Mouse (Mus musculus) heart, postnatal 4 days (tissue): Measurements from ENCODE around the gene Pigl. TPM values are rescaled to one million over a fixed set of nuclear protein-coding genes. Genes with fewer than 3 reads are reported as not detected.

Experiments
- DNase-seq: peaks from one replicate; pipeline ENCODE4 v3.0.0; 2021
- total RNA-seq, 2 experiments: library from RNA; stranded (reverse); gene quantifications; 2 replicates each; pipeline ENCODE4 v1.2.3; 2021

Pigl gene
- total RNA-seq, 2 experiments from 2014 or later, result 3.9 to 4.5 TPM

- no peak for DNase-seq
These were observed 64.0 kb downstream of the Pigl start for GRCm38 (mm10) chr11:62522283-62522682.

- DNase-seq, result no peak
These were observed 78.8 kb downstream of the Pigl start for GRCm38 (mm10) chr11:62537089-62537488.

GRCm38 (mm10) chr11:62537590-62537989, 79.3 kb downstream of the Pigl start:
- no peak for DNase-seq

DNA sequence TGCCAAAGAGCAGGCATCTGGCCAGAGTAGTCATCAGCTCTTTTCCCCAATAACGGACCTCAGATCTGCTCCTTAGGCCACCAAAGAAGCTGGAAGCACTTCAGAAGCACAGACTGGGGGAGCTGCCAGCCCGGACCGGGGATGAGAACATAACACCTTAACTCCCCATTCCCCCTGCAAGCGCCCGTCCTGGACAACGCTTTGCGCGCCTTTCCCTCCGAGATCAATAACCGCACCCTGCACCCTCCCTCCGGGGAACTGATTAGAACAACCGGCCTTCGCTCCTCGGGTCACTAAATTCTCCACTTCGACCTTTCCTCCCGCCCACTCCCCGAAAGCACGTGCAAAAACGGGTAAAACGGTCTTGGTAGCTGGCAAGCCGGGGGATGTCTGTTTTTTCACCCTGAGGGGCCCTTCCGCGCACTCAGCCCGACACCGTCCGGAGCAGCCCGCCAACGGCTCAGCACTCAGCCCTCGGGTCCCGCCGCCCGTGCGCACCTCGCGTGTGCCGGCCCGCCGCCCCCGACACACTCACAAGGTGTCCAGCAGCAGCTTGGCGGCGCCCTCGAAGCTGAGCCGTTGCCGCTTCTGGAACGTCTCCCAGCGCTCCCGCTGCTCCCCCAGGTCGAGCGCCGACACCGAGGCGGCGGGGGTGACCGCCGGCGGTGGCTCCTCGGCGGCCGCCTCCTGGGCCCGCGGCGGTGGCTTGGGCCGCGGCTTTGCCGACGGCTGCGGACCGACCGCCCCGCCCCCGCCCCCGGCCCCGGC, 80.2 kb downstream of the Pigl start:
- DNase-seq, result peak; percentile 71

GRCm38 (mm10) chr11:62539089-62539890, 81.0 kb downstream of the Pigl start, which contains the start of gene Cenpv:
Cenpv (minus strand) TSS chr11:62539261.
- DNase-seq, result peak; percentile 76

GRCm38 (mm10) chr11:62540167-62540566, 81.9 kb downstream of the Pigl start:
- no peak for DNase-seq

DNA sequence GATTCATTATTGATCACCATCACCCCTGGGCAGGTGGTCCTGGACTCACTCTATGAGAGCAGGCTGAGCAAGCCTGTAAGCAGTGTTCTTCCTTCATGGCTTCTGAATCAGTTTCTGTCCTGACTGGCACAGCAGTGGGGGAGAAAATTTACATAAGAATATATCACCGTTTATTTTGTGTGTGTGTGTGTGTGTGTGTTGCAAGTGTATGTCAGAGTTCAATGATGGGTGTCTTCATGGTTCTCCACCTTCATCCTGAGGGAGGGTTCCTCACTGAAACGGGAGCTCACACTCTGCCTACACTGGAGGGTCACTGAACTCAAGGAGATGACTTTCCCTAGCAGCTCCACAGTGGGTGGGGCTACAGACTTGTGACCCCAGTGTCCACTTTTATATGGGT, 82.7 kb downstream of the Pigl start:
- no peak for DNase-seq

GRCm38 (mm10) chr11:62541581-62541980, 83.3 kb downstream of the Pigl start:
- no peak for DNase-seq

DNA sequence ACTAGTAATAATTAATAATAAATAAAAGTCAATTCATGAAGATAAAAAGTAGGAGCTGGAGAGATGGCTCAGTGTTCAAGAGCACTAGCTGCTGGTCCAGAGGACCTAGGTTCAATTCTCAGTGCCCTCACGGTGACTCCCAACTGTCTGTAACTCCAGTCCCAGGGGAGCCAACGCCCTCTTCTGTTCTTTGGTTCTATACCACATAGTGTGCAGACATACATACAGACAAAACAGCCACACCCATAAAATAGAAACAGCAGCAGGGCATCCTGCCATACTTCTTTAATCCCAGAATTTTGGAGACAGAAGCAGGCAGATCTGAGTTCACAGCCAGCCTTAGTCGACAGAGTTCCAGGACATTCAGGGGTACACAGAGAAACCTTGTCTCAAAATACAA, 85.7 kb downstream of the Pigl start:
- DNase-seq, result no peak

- peak; percentile 78 for DNase-seq
These were observed 91.5 kb downstream of the Pigl start for GRCm38 (mm10) chr11:62549782-62550181.

- peak; percentile 57 for DNase-seq
These were observed 92.0 kb downstream of the Pigl start for GRCm38 (mm10) chr11:62550227-62550685.

- peak; percentile 99 for DNase-seq
These were observed 92.5 kb downstream of the Pigl start, which contains the start of gene Ubb for GRCm38 (mm10) chr11:62550727-62551225. Ubb (plus strand) TSS chr11:62551171.

DNA sequence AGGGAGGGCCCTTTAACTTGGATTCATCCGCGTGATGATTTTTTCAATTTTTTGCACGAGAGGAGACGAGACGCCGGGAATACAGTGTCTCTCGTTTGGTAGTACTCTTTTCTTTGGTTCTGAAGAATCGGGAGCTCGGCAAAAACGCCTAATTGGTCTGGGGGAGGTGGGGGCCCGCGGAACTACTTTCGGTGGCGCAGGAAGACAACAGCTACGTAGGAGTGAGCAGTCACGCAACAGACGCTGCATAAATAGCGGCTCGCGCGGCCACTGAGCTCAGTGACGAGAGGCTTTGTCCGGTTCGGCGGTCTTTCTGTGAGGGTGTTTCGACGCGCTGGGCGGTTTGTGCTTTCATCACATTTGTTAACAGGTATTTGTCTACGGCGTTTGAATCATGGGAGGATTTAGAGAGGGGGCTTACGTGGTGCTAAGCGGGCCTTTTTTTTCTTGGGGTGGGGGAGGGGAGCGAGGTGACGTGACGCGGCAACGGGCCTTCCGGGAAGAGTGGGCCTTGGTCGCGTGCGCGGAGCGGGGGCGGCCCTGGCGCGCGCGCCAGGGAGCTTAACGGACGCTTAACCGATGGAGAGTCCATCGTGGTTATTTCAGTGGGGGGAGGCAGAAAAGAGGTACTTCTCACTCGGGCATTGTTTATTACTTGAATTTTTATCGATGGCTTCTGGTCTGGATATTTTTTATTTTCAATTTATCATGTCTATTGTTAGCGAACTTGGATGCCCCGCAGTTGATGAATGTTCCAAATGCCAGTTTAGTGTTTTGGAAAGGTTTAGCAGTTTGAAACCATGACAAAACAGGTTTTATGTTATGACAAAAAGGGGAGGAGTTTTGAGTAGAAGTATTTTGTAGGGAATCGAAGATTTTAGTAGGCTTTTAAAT, 93.2 kb downstream of the Pigl start:
- peak; percentile 94 for DNase-seq

- no peak for DNase-seq
These were observed 94.9 kb downstream of the Pigl start for GRCm38 (mm10) chr11:62553186-62553585.

- no peak for DNase-seq
These were observed 95.4 kb downstream of the Pigl start for GRCm38 (mm10) chr11:62553633-62554032.

DNA sequence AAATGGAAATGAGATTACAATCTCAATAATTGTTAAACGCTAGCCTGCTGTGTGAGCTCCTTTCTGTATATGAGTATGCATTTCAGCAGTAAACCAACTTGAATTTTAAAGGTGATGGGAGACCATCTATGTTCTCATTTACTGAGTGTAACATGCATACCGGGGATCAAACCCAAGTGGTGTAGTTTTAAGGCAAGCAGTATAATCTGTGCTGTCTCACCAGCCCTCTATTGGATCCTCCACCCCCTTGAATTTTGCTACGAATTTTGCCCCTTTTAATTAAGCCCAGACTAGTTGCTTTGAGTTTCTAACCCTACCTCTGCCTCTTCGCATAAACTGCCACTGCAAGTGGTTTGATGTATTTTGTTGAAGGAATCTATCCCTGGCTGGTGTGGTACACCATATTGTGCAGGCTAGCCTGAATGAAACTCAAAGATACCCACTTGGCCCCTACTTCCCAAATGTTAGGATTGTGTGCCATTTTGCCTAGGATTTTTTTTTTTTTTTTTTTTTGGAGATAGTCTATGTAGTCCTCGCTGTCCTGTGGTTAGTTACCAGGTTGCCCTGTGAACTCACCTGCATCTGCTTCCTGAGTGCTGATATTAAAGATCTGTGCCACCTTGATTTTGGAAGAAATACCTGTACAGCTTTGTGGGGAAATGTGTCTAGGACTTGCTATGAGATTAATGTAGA, 96.0 kb downstream of the Pigl start:
- no peak for DNase-seq

- DNase-seq, result no peak
These were observed 96.8 kb downstream of the Pigl start for GRCm38 (mm10) chr11:62554934-62555517.

DNA sequence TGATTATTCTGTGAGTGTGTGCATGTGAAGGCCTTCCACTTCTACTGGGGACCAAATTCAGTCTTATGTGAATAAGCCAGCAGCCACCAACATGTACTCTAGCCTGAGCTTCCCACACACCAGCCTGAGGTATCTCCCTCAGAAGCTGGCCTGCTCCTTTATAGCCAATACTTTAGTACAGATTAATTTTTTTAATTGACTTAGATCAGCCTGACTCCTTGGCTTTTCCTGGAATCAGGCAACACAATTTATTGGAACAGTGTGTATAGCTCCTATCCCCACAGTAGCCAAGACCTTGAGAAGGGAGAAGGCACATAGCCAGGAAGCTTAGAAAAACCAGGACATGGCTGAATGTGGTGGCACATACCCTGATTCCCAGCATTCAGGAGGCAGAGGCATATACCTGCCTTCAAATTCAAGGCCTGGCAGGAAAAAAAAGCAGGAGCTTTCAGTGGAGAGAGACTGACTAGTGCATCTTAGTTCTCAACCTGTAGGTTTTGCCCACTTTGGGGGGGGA, 97.7 kb downstream of the Pigl start:
- DNase-seq, result no peak

- no peak for DNase-seq
These were observed 98.9 kb downstream of the Pigl start for GRCm38 (mm10) chr11:62557205-62557604.

DNA sequence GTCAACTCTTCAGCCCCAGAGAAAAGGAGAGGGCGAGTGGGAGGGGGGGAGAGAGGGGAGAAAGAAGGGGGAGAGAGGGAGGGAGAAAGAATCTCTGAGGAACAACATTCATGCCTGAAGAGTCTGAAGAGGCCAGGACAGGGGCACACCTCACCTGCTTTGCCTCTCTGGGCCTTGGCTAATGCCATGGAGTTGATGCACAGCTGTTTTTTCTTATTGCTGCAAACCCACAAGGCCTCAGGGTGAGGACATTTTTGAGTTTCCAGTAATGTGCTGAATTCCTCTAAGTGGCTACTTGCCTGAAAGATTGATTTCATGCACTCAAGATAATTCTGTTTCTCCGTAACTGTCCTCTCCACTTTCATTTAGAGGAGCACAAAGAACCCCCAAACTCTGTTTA, 99.9 kb downstream of the Pigl start:
- DNase-seq, result no peak
